Mouse (Mus musculus): ENCODE measurements around the gene Slc22a3.

- TF ChIP-seq EP300 (IDR thresholded peaks at IDR 0.05; ENCODE audit: low read depth) (no peak), CTCF (IDR thresholded peaks at IDR 0.05; ENCODE audit: low read depth) (no peak)
Measured at GRCm38 (mm10) chr17:12427156-12427555, 80.3 kb downstream of the Slc22a3 start.

Data from heart, postnatal 0 days (tissue).